Mouse (Mus musculus) kidney, adult 2 months (tissue): ENCODE measurements around the gene Ttc30b.

Experiments
- CTCF ChIP-seq: fragments of 200-500 bp; conservative IDR thresholded peaks from 2 replicates; pipeline ENCODE4 v1.5.1; 2011; ENCODE audit warnings: low read depth, mild to moderate bottlenecking, control low read depth, low read length, moderate library complexity, mixed read lengths; ENCODE audit not compliant: insufficient read depth, insufficient read length
- POLR2A ChIP-seq: fragments of 200-500 bp; IDR thresholded peaks from one replicate; pipeline ENCODE4 v1.6.1; 2011; ENCODE audit warnings: low read depth, low read length, control low read depth

DNA sequence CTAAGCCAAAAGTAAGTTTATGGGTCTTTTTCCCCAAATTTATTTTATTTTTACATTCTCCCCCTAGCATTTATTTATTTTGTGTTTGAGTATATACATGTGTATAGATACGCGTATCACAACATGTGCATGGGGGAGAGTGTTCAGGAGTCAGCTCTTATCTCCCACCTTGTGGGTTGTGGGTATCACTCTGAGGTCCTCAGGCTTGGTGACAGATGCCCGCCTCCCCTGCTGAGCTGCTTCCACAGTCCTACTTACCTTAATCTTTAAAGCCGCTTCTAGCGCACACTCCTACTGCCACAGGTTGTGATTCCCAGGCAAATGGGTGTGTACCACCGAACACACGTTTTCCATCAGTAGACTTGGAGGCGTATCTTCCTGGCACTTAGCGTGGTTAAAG, 36.5 kb downstream of the Ttc30b start:
- TF ChIP-seq POLR2A = no peak
- TF ChIP-seq CTCF = no peak
